Mouse (Mus musculus) cerebellum, postnatal 4 days (tissue): ENCODE measurements around the gene Tcl1b1.
A peak's percentile ranks its signal among the peaks of the same experiment; 100 is the strongest.
"Not testable (repeated sequence)": the region's sequence is repeated elsewhere in the genome, so short reads cannot be mapped to it uniquely, and the experiment has no call there.

Experiments used
- DNase-seq, 2 experiments: peaks; one replicate each; pipeline ENCODE4 v3.0.0; 2022; ENCODE audit warnings: low spot score in 2 of 2, mixed read lengths in 1 of 2

Gene Tcl1b1

GRCm38 (mm10) chr12:105159390-105159789 lies at the start of gene Tcl1b1:
Tcl1b1 (plus strand) TSS chr12:105159690.
- DNase-seq = no peak

DNA sequence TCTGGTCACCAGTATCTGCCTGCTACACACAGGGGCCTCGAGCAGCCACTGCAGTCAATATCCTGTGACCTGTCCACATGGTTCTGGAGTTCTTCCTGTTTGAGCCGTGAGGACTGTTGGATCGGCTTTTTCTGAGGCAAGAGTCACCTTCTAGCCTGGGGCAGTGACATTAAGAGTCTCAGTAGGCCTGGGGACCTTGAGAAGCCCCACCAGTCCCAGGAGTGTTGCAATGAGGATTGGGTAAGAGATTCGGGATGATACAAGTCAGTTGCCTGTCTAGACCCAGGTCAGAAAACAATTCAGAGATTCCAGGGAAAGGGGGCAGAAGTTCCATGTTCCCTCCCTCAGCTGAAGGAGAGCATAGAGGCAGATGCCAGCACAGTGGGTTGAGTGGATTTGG lies 49.7 kb upstream of the Tcl1b1 start:
- no peak for DNase-seq

GRCm38 (mm10) chr12:105112321-105112988 lies 47.0 kb upstream of the Tcl1b1 start:
- DNase-seq = peak in 1 of 2 experiments; percentile 26

DNA sequence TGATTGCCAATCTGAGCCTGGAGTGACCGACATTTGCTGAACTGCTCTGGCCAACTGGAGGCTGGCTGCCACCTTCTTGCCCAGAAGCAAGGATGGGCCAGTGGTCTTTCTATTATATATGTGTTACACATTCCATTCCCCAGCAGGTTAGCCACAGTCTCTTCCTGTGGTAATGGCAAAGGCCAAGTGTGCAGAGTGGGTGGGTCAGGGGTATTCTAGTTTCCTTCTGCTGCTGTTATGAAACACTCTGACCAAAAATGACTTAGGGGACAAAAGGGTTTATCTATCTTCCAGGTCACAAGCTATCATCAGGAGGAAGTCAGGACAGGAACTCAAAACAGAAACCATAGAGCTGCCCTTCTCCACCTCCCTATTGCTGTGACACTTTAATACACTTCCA lies 42.8 kb upstream of the Tcl1b1 start:
- DNase-seq = no peak

DNA sequence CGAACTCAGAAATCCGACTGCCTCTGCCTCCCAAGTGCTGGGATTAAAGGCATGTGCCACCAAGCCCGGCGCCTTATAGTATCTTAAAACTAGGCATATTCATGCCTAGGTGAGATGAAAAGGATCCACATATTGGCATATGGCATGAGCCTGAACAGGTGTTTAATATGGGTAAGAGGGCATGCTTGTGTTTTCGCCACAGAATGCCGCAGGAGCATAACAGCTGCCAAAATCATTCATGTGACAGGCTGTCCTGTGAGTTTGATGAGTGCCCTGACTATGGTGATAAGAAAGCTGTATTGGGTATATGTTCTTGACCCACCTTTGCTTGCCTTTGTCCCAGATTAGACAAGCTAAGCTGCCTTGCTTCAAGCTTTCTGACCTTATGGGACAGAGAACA lies 34.1 kb upstream of the Tcl1b1 start:
- DNase-seq = no peak

DNA sequence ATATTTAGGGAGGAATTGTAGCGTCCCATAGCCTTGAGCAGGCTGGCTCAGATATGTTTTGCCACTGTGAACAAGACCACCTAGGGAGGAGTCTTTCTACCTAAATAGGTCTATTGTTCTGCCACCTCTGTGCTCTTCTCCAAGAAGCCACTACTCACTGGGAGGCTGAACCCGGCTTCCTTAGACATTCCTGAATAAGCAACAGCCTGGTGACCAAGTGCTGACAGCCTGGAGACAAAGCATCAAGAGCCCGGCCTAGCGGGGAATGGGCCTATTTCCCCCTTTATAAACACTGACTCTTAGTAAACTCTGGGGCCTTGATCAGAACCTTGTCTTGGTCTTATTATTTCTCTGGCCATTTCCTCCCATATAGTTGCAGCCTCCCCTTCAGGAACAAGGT lies 33.0 kb upstream of the Tcl1b1 start:
- DNase-seq = no peak

DNA sequence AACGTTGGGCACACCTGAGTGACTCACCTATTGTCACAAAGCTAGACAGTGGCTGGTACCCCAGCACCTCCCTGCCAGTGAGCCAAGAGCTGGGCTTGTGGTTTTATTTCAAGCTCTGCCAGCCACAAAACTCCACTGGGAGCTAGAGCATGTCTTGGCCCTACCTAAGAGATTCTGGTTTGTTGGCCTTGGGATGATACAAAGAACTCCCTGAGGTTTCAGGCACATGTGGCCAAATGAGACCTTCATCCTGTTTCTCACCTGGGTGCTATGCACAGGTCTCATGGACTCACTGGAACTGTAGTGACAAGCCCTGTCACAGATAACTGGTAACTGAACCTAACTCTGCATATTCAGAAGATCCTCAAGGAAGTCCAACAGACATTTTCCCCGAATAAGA lies 31.9 kb upstream of the Tcl1b1 start:
- DNase-seq = no peak

GRCm38 (mm10) chr12:105129494-105130205 lies 29.8 kb upstream of the Tcl1b1 start:
- not testable (repeated sequence) for DNase-seq

DNA sequence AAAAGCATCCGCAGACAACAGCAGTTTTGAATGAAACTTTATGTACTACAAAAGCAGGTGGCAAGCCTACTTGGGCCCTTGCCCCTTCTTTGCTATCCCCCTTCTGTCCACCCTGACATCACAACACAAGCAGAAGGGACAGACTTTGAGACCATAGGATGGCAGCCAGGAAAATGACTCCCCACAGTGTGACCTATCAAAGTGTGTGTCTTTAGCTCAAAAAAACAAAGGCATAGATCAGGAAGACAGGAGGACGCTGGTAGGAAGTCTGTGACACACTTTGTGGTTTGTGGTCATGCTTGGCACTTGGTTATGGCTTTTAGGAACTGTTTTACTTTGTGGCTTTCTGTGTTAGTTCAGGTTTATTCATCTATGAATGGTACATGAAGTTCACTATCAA lies 25.3 kb upstream of the Tcl1b1 start:
- DNase-seq = not testable (repeated sequence)

- not testable (repeated sequence) for DNase-seq
Observed at GRCm38 (mm10) chr12:105134826-105135225, 24.7 kb upstream of the Tcl1b1 start.

GRCm38 (mm10) chr12:105137729-105138128 lies 21.8 kb upstream of the Tcl1b1 start:
- not testable (repeated sequence) for DNase-seq

- DNase-seq = no peak
Observed at GRCm38 (mm10) chr12:105143096-105143495, 16.4 kb upstream of the Tcl1b1 start.

DNA sequence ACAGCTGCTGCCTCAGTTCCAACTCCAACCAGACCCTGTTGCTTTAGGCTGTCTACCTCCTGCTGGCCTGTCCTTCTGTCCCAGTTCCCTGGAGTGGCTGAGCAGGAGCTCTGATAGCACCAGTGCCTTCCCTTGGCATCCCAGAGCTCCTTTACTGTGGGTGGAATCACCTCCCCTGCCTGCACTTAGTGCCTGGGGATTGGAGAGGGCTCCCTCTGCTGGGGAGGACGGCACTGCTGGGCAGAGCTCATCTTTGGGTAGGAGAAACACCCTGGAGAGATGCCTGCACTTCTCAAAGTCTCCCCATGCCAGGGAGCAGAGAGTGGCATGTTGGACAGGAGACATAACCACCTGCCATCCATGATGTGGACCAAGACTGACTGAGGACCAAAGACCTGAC lies 14.6 kb upstream of the Tcl1b1 start:
- not testable (repeated sequence) for DNase-seq

GRCm38 (mm10) chr12:105145714-105146113 lies 13.8 kb upstream of the Tcl1b1 start, which contains the start of gene Tcl1b2:
Tcl1b2 (plus strand) TSS chr12:105146014.
- no peak for DNase-seq

- DNase-seq = not testable (repeated sequence)
Observed at GRCm38 (mm10) chr12:105155286-105155685, 4.2 kb upstream of the Tcl1b1 start.

GRCm38 (mm10) chr12:105158842-105159241 lies 648 bp upstream of the Tcl1b1 start:
- no peak for DNase-seq

- no peak for DNase-seq
Observed at GRCm38 (mm10) chr12:105166734-105167133, 7.2 kb downstream of the Tcl1b1 start.

DNA sequence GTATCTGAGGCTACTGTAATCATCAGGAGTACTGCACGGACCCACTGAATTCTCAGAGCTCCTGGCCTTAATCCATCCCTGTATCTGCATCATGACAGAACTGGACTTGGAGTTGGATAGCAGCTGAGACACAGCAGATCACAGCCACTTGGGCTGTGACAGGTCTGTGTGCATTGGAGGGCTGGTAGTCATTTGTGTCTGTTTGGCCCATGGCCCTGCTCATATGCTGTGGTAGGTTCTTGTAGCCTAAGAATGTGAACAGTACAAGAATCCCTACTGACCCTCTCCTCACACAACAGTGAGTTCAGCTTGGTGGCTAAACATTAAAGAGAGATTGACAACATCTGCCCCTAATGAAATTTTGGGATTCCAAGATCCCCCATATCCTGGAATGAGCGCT lies 13.9 kb downstream of the Tcl1b1 start:
- DNase-seq = no peak

GRCm38 (mm10) chr12:105174318-105174717 lies 14.8 kb downstream of the Tcl1b1 start:
- DNase-seq = peak in 1 of 2 experiments; percentile 62

- not testable (repeated sequence) for DNase-seq
Observed at GRCm38 (mm10) chr12:105176044-105176443, 16.6 kb downstream of the Tcl1b1 start, which contains the start of gene Tcl1b5. Tcl1b5 (plus strand) TSS chr12:105176344.

GRCm38 (mm10) chr12:105181040-105181644 lies 21.7 kb downstream of the Tcl1b1 start:
- not testable (repeated sequence) for DNase-seq

- peak in 1 of 2 experiments; percentile 11 for DNase-seq
Observed at GRCm38 (mm10) chr12:105188980-105189379, 29.5 kb downstream of the Tcl1b1 start.

DNA sequence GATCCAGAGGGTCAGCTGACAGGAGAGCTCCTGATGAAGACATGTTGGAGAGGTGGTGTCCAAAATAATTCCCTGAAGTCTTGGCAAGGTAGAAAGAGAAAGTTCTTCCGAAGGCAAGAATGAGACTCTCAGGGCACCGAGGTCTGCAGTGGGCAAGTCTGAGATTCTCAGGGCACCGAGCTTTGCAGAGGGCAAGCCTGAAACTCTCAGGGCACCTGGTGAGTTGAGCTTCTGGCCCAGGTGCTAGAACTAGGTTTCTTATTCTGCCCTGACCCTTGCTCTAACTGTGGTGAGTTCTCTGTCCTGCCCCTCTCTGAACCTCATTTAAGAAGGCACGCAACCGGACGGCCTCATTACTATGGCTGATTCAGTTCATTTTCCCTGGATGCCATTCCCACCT lies 31.3 kb downstream of the Tcl1b1 start, which contains the start of gene Tcl1b3:
Tcl1b3 (plus strand) TSS at position 301 of the 400 bp plus-strand sequence.
- DNase-seq = not testable (repeated sequence)
